Mouse (Mus musculus): ENCODE results near the gene Bank1. TPM values are rescaled to one million over a fixed set of nuclear protein-coding genes. Genes with fewer than 3 reads are reported as not detected.

The Bank1 gene
- polyA plus RNA-seq, 1 experiment from 2014 or later = 0.33 TPM

DNA sequence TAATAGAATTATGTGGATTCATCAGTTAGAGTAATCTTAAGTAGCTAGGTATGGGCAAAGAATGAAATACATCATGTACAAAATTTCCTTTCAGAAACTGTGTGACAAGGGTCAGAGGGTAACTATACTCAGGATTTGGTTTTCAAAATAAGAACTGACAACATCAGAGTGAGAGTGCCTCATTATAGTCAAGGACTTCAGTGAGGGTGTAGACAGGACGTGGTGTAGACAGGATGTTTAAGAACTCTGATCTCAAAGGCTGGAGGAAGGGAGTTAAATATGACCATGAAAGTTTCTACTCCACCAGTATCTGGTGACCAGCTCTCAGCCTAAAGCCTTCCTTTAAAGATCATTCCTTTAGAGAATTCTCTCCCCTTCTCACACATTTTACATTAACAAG, 219.4 kb downstream of the Bank1 start:
- 43% methylated on average over 1 of the region's 1 CpGs for WGBS
- H3K4me1 ChIP-seq (ENCODE audit: control insufficient read depth, insufficient read depth, low read length) = no peaks in the 10 kb centered on the region
- H3K27me3 ChIP-seq (ENCODE audit: control insufficient read depth, insufficient read depth, low read depth, low read length) = no peaks in the 10 kb centered on the region
- no peak for ATAC-seq
- no peak overlapping the region for H3K4me2 ChIP-seq (ENCODE audit: low read length)
- H3K9me3 ChIP-seq (replicated peaks; ENCODE audit: control insufficient read depth, low read length, poor library complexity, severe bottlenecking) = no peaks in the 10 kb centered on the region
- no peak overlapping the region for H3K9ac ChIP-seq (ENCODE audit: low read depth, low read length)
- H3K27ac ChIP-seq (ENCODE audit: low read length) = no peak overlapping the region
- no peaks in the 10 kb centered on the region for H3K36me3 ChIP-seq (ENCODE audit: control insufficient read depth, insufficient read depth, low read length)
- H3K4me3 ChIP-seq (ENCODE audit: low read depth, low read length) = no peak overlapping the region

DNA sequence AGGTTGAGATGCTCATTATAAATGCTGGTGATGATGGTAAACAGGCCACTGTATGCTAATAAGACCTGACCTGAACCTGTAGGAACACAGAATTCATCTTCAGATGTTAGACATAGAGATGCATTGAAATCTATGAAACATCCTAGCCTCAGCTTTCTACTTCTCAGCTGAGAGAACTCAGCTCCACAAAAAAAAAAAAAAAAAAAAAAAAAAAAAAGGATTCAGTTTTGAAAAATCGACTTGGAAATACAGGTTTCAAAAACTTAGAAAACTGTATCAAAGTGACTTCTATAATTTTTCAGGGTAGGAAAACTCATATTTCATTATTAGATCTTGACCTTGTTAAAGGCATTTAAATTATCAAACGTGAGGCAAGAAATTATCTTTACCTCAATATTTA, 222.5 kb downstream of the Bank1 start:
- no peak for ATAC-seq
- H3K4me2 ChIP-seq (ENCODE audit: low read length) = no peak overlapping the region
- no peak overlapping the region for H3K9ac ChIP-seq (ENCODE audit: low read depth, low read length)
- H3K27me3 ChIP-seq (ENCODE audit: control insufficient read depth, insufficient read depth, low read depth, low read length) = no peaks in the 10 kb centered on the region
- WGBS = 84% methylated on average over 2 of the region's 2 CpGs
- H3K27ac ChIP-seq (ENCODE audit: low read length) = no peak overlapping the region
- no peaks in the 10 kb centered on the region for H3K9me3 ChIP-seq (replicated peaks; ENCODE audit: control insufficient read depth, low read length, poor library complexity, severe bottlenecking)
- no peaks in the 10 kb centered on the region for H3K4me1 ChIP-seq (ENCODE audit: control insufficient read depth, insufficient read depth, low read length)
- H3K4me3 ChIP-seq (ENCODE audit: low read depth, low read length) = no peak overlapping the region
- H3K36me3 ChIP-seq (ENCODE audit: control insufficient read depth, insufficient read depth, low read length) = no peaks in the 10 kb centered on the region

DNA sequence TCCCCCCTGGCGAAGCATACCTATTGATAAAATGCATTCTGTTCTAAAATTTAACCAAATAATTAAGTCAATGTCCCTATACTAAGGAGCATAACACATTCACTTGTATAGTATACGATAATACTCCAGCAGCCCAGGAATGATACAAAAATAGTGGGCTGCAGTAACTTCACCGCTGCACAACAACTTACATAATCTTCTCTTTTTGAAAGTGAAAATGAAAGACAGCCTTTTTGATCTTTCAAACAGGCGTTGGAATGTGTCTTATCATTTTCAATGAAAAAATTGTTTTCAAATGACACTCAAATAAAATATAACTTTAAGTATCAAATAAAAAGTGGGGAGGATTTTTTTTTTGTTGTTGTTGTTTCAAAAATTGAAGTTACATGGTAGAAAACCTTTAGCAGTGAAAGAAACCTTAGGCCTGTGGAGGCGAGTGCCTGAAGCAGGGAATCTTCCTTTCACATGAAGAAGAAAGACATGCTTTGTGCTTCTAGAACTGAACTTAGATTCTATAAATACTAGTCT, 224.8 kb downstream of the Bank1 start:
- Histone ChIP-seq H3K27ac (ENCODE audit: low read length) (no peak overlapping the region), H3K9ac (ENCODE audit: low read depth, low read length) (no peak overlapping the region), H3K4me3 (ENCODE audit: low read depth, low read length) (no peak overlapping the region), H3K4me1 (ENCODE audit: control insufficient read depth, insufficient read depth, low read length) (no peaks in the 10 kb centered on the region), H3K9me3 (replicated peaks; ENCODE audit: control insufficient read depth, low read length, poor library complexity, severe bottlenecking) (no peaks in the 10 kb centered on the region), H3K27me3 (ENCODE audit: control insufficient read depth, insufficient read depth, low read depth, low read length) (no peaks in the 10 kb centered on the region), H3K36me3 (ENCODE audit: control insufficient read depth, insufficient read depth, low read length) (no peaks in the 10 kb centered on the region), H3K4me2 (ENCODE audit: low read length) (no peak overlapping the region)
- 80% methylated on average over 5 of the region's 5 CpGs for WGBS
- ATAC-seq = no peak

DNA sequence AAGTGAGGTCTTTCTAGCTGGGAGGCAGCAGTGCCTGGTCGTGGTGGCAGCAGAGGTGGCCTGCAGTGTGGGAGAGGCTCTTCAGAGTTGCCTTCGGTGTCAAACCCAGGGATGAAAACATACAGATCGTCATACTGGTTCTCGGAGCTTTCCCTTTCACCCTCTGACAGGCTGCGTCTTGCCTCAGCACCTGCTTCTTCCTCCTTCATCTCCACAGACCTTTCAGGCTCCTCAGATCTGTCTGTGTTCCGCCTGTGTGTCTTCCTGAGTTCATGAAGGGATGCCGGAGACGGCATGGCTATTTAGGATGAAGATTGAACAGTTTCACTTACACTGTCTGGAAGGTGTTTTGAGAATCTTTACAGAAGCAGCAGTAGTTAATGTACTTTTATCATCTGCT, 225.6 kb downstream of the Bank1 start:
- 84% methylated on average over 8 of the region's 8 CpGs for WGBS

DNA sequence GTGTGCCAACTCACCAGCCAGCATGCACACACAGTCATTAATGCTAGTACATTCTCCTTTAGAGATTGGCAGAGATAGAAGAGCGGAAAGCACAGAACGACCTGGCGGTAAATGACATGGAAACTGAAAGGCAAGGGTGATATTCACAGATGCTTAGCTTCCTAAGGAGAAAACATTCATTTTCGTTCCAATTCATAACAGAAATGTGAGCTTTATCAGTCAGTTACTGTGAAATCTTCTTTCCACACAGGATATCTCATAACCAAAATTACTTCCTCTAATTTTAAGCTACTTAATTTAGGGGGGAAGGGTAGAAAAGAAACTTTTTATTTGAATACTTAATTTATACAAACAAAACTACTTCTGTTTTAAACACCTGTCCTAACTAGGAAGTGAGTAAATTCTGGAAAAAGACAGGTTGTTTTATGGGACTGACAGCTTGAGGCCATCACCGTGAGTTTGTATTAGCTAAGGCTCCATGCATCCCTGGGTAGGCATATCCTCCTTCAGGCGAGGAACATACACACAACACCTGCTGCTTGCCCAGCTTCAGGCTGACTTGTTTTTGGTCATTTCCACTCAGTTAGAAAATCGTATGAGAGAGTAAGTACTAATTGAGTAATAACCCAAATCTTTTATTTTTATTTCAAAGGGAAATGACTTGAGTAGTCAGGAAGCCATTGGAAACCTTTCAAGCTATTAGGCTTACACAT, 238.8 kb downstream of the Bank1 start:
- H3K27ac ChIP-seq (ENCODE audit: low read length) = no peak overlapping the region
- no peaks in the 10 kb centered on the region for H3K9me3 ChIP-seq (replicated peaks; ENCODE audit: control insufficient read depth, low read length, poor library complexity, severe bottlenecking)
- H3K36me3 ChIP-seq (ENCODE audit: control insufficient read depth, insufficient read depth, low read length) = no peaks in the 10 kb centered on the region
- no peak overlapping the region for H3K4me3 ChIP-seq (ENCODE audit: low read depth, low read length)
- no peaks in the 10 kb centered on the region for H3K4me1 ChIP-seq (ENCODE audit: control insufficient read depth, insufficient read depth, low read length)
- WGBS = 87% methylated on average over 7 of the region's 7 CpGs
- no peak for ATAC-seq
- H3K9ac ChIP-seq (ENCODE audit: low read depth, low read length) = no peak overlapping the region
- H3K4me2 ChIP-seq (ENCODE audit: low read length) = no peak overlapping the region
- no peaks in the 10 kb centered on the region for H3K27me3 ChIP-seq (ENCODE audit: control insufficient read depth, insufficient read depth, low read depth, low read length)

More for the DNA sequence above, 225.6 kb downstream of the Bank1 start:
- Histone ChIP-seq H3K4me1 (ENCODE audit: control insufficient read depth, insufficient read depth, low read length) (no peaks in the 10 kb centered on the region), H3K36me3 (ENCODE audit: control insufficient read depth, insufficient read depth, low read length) (no peaks in the 10 kb centered on the region), H3K4me2 (ENCODE audit: low read length) (no peak overlapping the region), H3K27ac (ENCODE audit: low read length) (no peak overlapping the region), H3K27me3 (ENCODE audit: control insufficient read depth, insufficient read depth, low read depth, low read length) (no peaks in the 10 kb centered on the region), H3K9me3 (replicated peaks; ENCODE audit: control insufficient read depth, low read length, poor library complexity, severe bottlenecking) (no peaks in the 10 kb centered on the region), H3K9ac (ENCODE audit: low read depth, low read length) (no peak overlapping the region), H3K4me3 (ENCODE audit: low read depth, low read length) (no peak overlapping the region)
- ATAC-seq = no peak

DNA sequence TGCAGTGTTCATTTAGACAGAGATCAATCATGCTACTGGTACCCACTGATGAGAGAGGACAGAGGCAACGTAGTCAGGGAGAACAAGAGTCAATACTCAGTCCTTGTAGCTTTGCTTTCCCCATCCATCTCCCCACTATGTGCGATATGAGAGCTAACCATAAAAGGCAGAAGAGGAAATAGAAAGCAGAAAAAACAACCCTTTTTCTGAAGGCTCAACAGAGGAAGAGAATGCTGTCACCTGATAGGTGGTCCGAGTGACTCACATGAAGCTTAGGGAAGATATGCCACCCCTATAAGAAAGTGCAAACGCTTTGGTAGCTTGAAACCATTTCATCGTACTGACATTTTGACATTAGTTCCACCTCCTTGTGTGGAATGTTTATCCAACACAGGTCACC, 239.4 kb downstream of the Bank1 start:
- Histone ChIP-seq H3K36me3 (ENCODE audit: control insufficient read depth, insufficient read depth, low read length) (no peaks in the 10 kb centered on the region), H3K4me3 (ENCODE audit: low read depth, low read length) (no peak overlapping the region), H3K4me2 (ENCODE audit: low read length) (no peak overlapping the region), H3K27me3 (ENCODE audit: control insufficient read depth, insufficient read depth, low read depth, low read length) (no peaks in the 10 kb centered on the region), H3K9me3 (replicated peaks; ENCODE audit: control insufficient read depth, low read length, poor library complexity, severe bottlenecking) (no peaks in the 10 kb centered on the region), H3K9ac (ENCODE audit: low read depth, low read length) (no peak overlapping the region), H3K27ac (ENCODE audit: low read length) (no peak overlapping the region), H3K4me1 (ENCODE audit: control insufficient read depth, insufficient read depth, low read length) (no peaks in the 10 kb centered on the region)
- WGBS = 78% methylated on average over 5 of the region's 5 CpGs
- no peak for ATAC-seq

DNA sequence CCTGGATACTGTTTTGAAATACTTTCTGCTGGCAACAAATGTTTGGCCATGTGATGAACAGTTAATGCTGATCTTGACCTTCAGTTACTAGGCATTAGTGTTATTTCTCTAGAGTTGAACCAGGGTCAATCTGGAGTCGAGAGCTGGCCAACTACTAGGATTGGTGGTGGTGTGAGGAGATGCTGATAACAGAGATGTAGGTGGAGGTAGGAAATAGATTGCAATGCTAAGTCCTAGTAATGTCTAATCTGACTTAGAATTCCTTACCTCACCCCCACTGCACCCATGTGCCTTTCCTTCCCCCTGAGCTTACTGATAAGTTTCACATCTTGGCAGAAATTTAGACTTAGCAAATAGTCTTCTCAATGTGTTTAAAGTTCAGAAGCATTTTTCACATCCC, 240.8 kb downstream of the Bank1 start:
- no peak for ATAC-seq

DNA sequence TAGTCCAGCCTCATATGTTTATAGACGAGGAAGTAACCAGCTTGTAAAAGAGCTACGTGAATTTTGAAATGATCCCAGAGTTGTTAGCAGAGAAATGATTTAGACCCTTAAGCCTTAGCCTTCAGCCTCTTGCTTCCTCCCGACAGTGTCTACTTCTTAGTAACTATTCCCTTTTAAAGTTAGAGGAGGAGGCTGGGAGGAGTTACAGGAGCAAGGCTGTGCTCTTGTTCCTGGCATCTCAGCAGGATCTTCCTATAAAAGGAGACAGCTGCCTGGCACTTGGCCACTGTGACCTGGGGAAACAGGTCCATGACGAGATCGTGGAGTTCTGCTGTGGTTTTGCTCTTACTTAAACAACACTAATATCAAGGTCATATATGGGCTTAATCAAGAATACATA, 241.8 kb downstream of the Bank1 start:
- WGBS = 75% methylated on average over 5 of the region's 5 CpGs
- Histone ChIP-seq H3K36me3 (ENCODE audit: control insufficient read depth, insufficient read depth, low read length) (no peaks in the 10 kb centered on the region), H3K4me1 (ENCODE audit: control insufficient read depth, insufficient read depth, low read length) (no peaks in the 10 kb centered on the region), H3K27ac (ENCODE audit: low read length) (no peak overlapping the region), H3K4me3 (ENCODE audit: low read depth, low read length) (no peak overlapping the region), H3K9me3 (replicated peaks; ENCODE audit: control insufficient read depth, low read length, poor library complexity, severe bottlenecking) (no peaks in the 10 kb centered on the region), H3K4me2 (ENCODE audit: low read length) (no peak overlapping the region), H3K27me3 (ENCODE audit: control insufficient read depth, insufficient read depth, low read depth, low read length) (no peaks in the 10 kb centered on the region), H3K9ac (ENCODE audit: low read depth, low read length) (no peak overlapping the region)
- no peak for ATAC-seq

More for the DNA sequence above, 240.8 kb downstream of the Bank1 start:
- Histone ChIP-seq H3K4me2 (ENCODE audit: low read length) (no peak overlapping the region), H3K27me3 (ENCODE audit: control insufficient read depth, insufficient read depth, low read depth, low read length) (no peaks in the 10 kb centered on the region), H3K36me3 (ENCODE audit: control insufficient read depth, insufficient read depth, low read length) (no peaks in the 10 kb centered on the region), H3K4me1 (ENCODE audit: control insufficient read depth, insufficient read depth, low read length) (no peaks in the 10 kb centered on the region), H3K9me3 (replicated peaks; ENCODE audit: control insufficient read depth, low read length, poor library complexity, severe bottlenecking) (no peaks in the 10 kb centered on the region), H3K27ac (ENCODE audit: low read length) (no peak overlapping the region), H3K9ac (ENCODE audit: low read depth, low read length) (no peak overlapping the region), H3K4me3 (ENCODE audit: low read depth, low read length) (no peak overlapping the region)
- 94% methylated on average over 1 of the region's 1 CpGs for WGBS

DNA sequence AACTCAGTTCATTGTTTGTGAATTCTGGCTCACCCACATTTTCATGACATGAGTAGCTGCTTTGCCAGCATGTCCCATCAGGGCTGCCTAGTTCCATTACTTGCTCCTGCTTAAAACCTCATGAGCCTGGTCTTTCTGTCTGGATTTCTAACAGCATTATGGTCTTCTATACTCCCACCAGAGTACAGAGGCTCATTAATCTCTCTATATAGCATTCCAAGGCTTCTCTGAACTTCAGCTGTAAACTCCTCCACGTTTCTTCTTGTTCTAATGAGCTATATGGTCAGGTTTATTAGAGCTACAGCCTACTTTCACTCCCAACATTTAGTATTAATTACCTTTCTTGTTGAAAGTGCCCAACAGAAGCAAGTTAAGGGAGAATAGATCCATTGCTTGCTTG, 244.6 kb downstream of the Bank1 start:
- Histone ChIP-seq H3K4me1 (ENCODE audit: control insufficient read depth, insufficient read depth, low read length) (no peaks in the 10 kb centered on the region), H3K9me3 (replicated peaks; ENCODE audit: control insufficient read depth, low read length, poor library complexity, severe bottlenecking) (no peaks in the 10 kb centered on the region)
- 73% methylated on average over 1 of the region's 1 CpGs for WGBS

More for the DNA sequence above, 244.6 kb downstream of the Bank1 start:
- Histone ChIP-seq H3K27ac (ENCODE audit: low read length) (no peak overlapping the region), H3K36me3 (ENCODE audit: control insufficient read depth, insufficient read depth, low read length) (no peaks in the 10 kb centered on the region), H3K4me3 (ENCODE audit: low read depth, low read length) (no peak overlapping the region), H3K27me3 (ENCODE audit: control insufficient read depth, insufficient read depth, low read depth, low read length) (no peaks in the 10 kb centered on the region), H3K4me2 (ENCODE audit: low read length) (no peak overlapping the region), H3K9ac (ENCODE audit: low read depth, low read length) (no peak overlapping the region)
- no peak for ATAC-seq
